Mouse (Mus musculus) urinary bladder, adult 18-20 months (tissue): ENCODE data around the gene Ngef.
"Not testable (repeated sequence)": the region's sequence is repeated elsewhere in the genome, so short reads cannot be mapped to it uniquely, and the experiment has no call there.

Experiments used
- DNase-seq, 2 experiments: peaks; one replicate each; pipeline ENCODE4 v3.0.0; 2022; ENCODE audit warnings: low spot score in 2 of 2, mixed read lengths in 2 of 2

Ngef gene

GRCm38 (mm10) chr1:87475076-87475895 lies 98.4 kb downstream of the Ngef start:
- DNase-seq: no peak

- DNase-seq: no peak
Observed at GRCm38 (mm10) chr1:87472576-87472975, 101.1 kb downstream of the Ngef start.

- DNase-seq: no peak
Observed at GRCm38 (mm10) chr1:87471914-87472313, 101.8 kb downstream of the Ngef start.

- DNase-seq: not testable (repeated sequence)
Observed at GRCm38 (mm10) chr1:87469971-87470370, 103.7 kb downstream of the Ngef start, which contains the start of gene Snorc. TSS of gene Snorc (plus strand) at chr1:87470271.

- no peak for DNase-seq
Observed at GRCm38 (mm10) chr1:87468321-87468720, 105.3 kb downstream of the Ngef start.

- DNase-seq: no peak
Observed at GRCm38 (mm10) chr1:87467469-87467868, 106.2 kb downstream of the Ngef start.

- DNase-seq: not testable (repeated sequence)
Observed at GRCm38 (mm10) chr1:87459856-87460255, 113.8 kb downstream of the Ngef start.

- no peak for DNase-seq
Observed at GRCm38 (mm10) chr1:87458045-87458444, 115.6 kb downstream of the Ngef start.

GRCm38 (mm10) chr1:87456425-87456824 lies 117.2 kb downstream of the Ngef start:
- DNase-seq: no peak

- DNase-seq: no peak
Observed at GRCm38 (mm10) chr1:87449432-87449831, 124.2 kb downstream of the Ngef start.

GRCm38 (mm10) chr1:87447183-87448104 lies 126.2 kb downstream of the Ngef start:
- peak; percentile 13 to 25 for DNase-seq

GRCm38 (mm10) chr1:87436583-87436982 lies 137.1 kb downstream of the Ngef start:
- DNase-seq: no peak

GRCm38 (mm10) chr1:87435125-87435524 lies 138.5 kb downstream of the Ngef start:
- DNase-seq: no peak
